8 mouse cellular contexts compared by ENCODE assay signal in genomic region chr9:88438555-88439237, GRCm38 (mm10). TPM values are rescaled to one million over a fixed set of nuclear protein-coding genes. Genes with fewer than 3 reads are reported as not detected.
A peak's percentile ranks its signal among the peaks of the same experiment; 100 is the strongest.
DNase-seq lines count a peak whose midpoint lies in the region; ATAC-seq and TF ChIP-seq lines count a peak whose summit lies in the region.

Gene Snx14, minus strand, starts transcription at chr9:88438958.

- DNase-seq in CD4-positive helper T cell, adult 2 months (ENCODE audit: low read depth, low spot score) = peak; percentile 92
- peak; percentile 89 for DNase-seq in brain, embryonic 18.5 days (ENCODE audit: low read depth, low spot score)
- DNase-seq in kidney, postnatal 0 days (ENCODE audit: low spot score) = peak; percentile 98
- DNase-seq in liver, embryonic 11.5 days (ENCODE audit: low spot score) = peak; percentile 97
- DNase-seq in naive thymus-derived CD4-positive, alpha-beta T cell, adult 2 months (ENCODE audit: low read depth) = peak; percentile 94

- WGBS in heart, embryonic 12.5 days = under 1% methylated on average over 62 of the region's 62 CpGs
- WGBS in kidney, postnatal 0 days = under 1% methylated on average over 61 of the region's 62 CpGs
- under 1% methylated on average over 62 of the region's 62 CpGs for WGBS in liver, embryonic 11.5 days
- under 1% methylated on average over 62 of the region's 62 CpGs for whole genome bisulfite sequencing in stomach, embryonic 14.5 days

- no peaks in the 10 kb centered on the region for H3K27me3 ChIP-seq in heart, embryonic 12.5 days (replicated peaks)
- H3K27me3 ChIP-seq in kidney, postnatal 0 days (ENCODE audit: insufficient read depth, low read length) = no peaks in the 10 kb centered on the region
- H3K27me3 ChIP-seq in liver, embryonic 11.5 days (replicated peaks; ENCODE audit: control insufficient read depth, insufficient read depth, low read length) = no peaks in the 10 kb centered on the region
- no peaks in the 10 kb centered on the region for H3K27me3 ChIP-seq in stomach, embryonic 14.5 days (ENCODE audit: control insufficient read depth, insufficient read depth, low read length)

- H3K36me3 ChIP-seq in heart, embryonic 12.5 days = peaks cover 6% of the 10 kb centered on the region; the same call in 1 of the 2 replicates
- H3K36me3 ChIP-seq in kidney, postnatal 0 days (ENCODE audit: insufficient read depth, low read length) = no peaks in the 10 kb centered on the region
- H3K36me3 ChIP-seq in liver, embryonic 11.5 days (ENCODE audit: control insufficient read depth, insufficient read depth, low read length) = no peaks in the 10 kb centered on the region
- H3K36me3 ChIP-seq in stomach, embryonic 14.5 days (ENCODE audit: control insufficient read depth, insufficient read depth, low read length) = no peaks in the 10 kb centered on the region

- peak within 1 kb of the TSS; percentile 68 for H3K4me2 ChIP-seq in heart, embryonic 12.5 days
- H3K4me2 ChIP-seq in kidney, postnatal 0 days (ENCODE audit: low read length) = peak within 1 kb of the TSS; percentile 69
- peak within 1 kb of the TSS; percentile 87 for H3K4me2 ChIP-seq in liver, embryonic 11.5 days
- peak within 1 kb of the TSS; percentile 82 for H3K4me2 ChIP-seq in stomach, embryonic 14.5 days (replicated peaks; ENCODE audit: low read depth, low read length)

- peak; percentile 95 for ATAC-seq in erythroid progenitor cell, adult 5-6 weeks (replicated peaks; ENCODE audit: low FRiP score, poor library complexity, severe bottlenecking)
- ATAC-seq in heart, embryonic 12.5 days (ENCODE audit: insufficient number of reproducible peaks, low FRiP score) = peak; percentile 96
- peak; percentile 97 for ATAC-seq in kidney, postnatal 0 days (replicated peaks; ENCODE audit: low FRiP score, low read depth)
- peak; percentile 96 for ATAC-seq in liver, embryonic 11.5 days (replicated peaks; ENCODE audit: low FRiP score)
- ATAC-seq in stomach, embryonic 14.5 days (ENCODE audit: insufficient number of reproducible peaks, insufficient read depth, low FRiP score, low read depth) = peak; percentile 97

- peak within 1 kb of the TSS; percentile 72 for H3K4me3 ChIP-seq in heart, embryonic 12.5 days
- H3K4me3 ChIP-seq in kidney, postnatal 0 days (replicated peaks; ENCODE audit: low read depth, low read length) = peak within 1 kb of the TSS; percentile 63
- peak within 1 kb of the TSS; percentile 85 for H3K4me3 ChIP-seq in liver, embryonic 11.5 days (ENCODE audit: low read depth, low read length)
- peak within 1 kb of the TSS; percentile 62 for H3K4me3 ChIP-seq in stomach, embryonic 14.5 days (ENCODE audit: low read depth, low read length)

- H3K9ac ChIP-seq in heart, embryonic 12.5 days = peak within 1 kb of the TSS; percentile 83
- peak within 1 kb of the TSS; percentile 60 for H3K9ac ChIP-seq in kidney, postnatal 0 days (ENCODE audit: low read depth, low read length)
- peak within 1 kb of the TSS; percentile 85 for H3K9ac ChIP-seq in liver, embryonic 11.5 days (ENCODE audit: low read depth, low read length)
- H3K9ac ChIP-seq in stomach, embryonic 14.5 days (replicated peaks; ENCODE audit: low read depth, low read length) = peak within 1 kb of the TSS; percentile 62

- peaks cover 4% of the 10 kb centered on the region for H3K4me1 ChIP-seq in heart, embryonic 12.5 days (replicated peaks)
- H3K4me1 ChIP-seq in kidney, postnatal 0 days (replicated peaks; ENCODE audit: insufficient read depth, low read length) = no peaks in the 10 kb centered on the region
- peaks cover 11% of the 10 kb centered on the region for H3K4me1 ChIP-seq in liver, embryonic 11.5 days (replicated peaks; ENCODE audit: control insufficient read depth, insufficient read depth, low read length)
- H3K4me1 ChIP-seq in stomach, embryonic 14.5 days (ENCODE audit: control insufficient read depth, insufficient read depth, low read length) = 0 out of 2 replicates have a peak, but pooled peaks cover 7% of the 10 kb centered on the region

- H3K9me3 ChIP-seq in heart, embryonic 12.5 days (replicated peaks) = no peaks in the 10 kb centered on the region
- H3K9me3 ChIP-seq in kidney, postnatal 0 days (replicated peaks; ENCODE audit: low read length) = no peaks in the 10 kb centered on the region
- no peaks in the 10 kb centered on the region for H3K9me3 ChIP-seq in liver, embryonic 11.5 days (ENCODE audit: control insufficient read depth, low read length)
- no peaks in the 10 kb centered on the region for H3K9me3 ChIP-seq in stomach, embryonic 14.5 days (ENCODE audit: control insufficient read depth, low read depth, low read length)

- peak within 1 kb of the TSS; percentile 91 for H3K27ac ChIP-seq in heart, embryonic 12.5 days (ENCODE audit: poor library complexity, severe bottlenecking)
- H3K27ac ChIP-seq in kidney, postnatal 0 days = peak within 1 kb of the TSS; percentile 90
- H3K27ac ChIP-seq in liver, embryonic 11.5 days (ENCODE audit: low read depth, low read length) = peak within 1 kb of the TSS; percentile 94
- peak within 1 kb of the TSS; percentile 86 for H3K27ac ChIP-seq in stomach, embryonic 14.5 days (ENCODE audit: low read length)

- TF ChIP-seq CTCF in kidney, postnatal 0 days (IDR thresholded peaks at IDR 0.05; ENCODE audit: low read depth) = no peak

RNA-seq across cellular contexts. Expression of gene Snx14, which starts in this region (rescaled TPM):
- total RNA-seq in erythroid progenitor cell, adult 5-6 weeks (2015; ENCODE audit: low replicate concordance) = 20.2 and 33.1 TPM in 2 replicates
- total RNA-seq in erythroid progenitor cell, adult 5-6 weeks (2017; ENCODE audit: low replicate concordance) = 17.8 and 21.6 TPM in 2 replicates
- polyA plus RNA-seq in heart, embryonic 12.5 days (2016; fragmentation: Nextera tagmentation; extraction: Ambion mirVana) = 32.2 and 33.5 TPM in 2 replicates
- 20.9 and 24.7 TPM in 2 replicates for polyA plus RNA-seq in kidney, postnatal 0 days (2015; fragmentation: Nextera tagmentation; extraction: Ambion mirVana)
- 19.6 and 23.9 TPM in 2 replicates for polyA plus RNA-seq in liver, embryonic 11.5 days (2014; fragmentation: Nextera tagmentation; extraction: Ambion mirVana)
- 26.1 and 31.3 TPM in 2 replicates for polyA plus RNA-seq in stomach, embryonic 14.5 days (2014; fragmentation: Nextera tagmentation; extraction: Ambion mirVana)

Comparison
In these comparisons a context has a peak if more than half of its experiments do, and no peak if none do; other contexts are left out.
1. Peak in every context shown above with its lines: DNase-seq, ATAC-seq, H3K4me3 ChIP-seq and H3K27ac ChIP-seq.